Mouse (Mus musculus): ENCODE measurements around the gene Cant1.

Cant1 gene

GRCm38 (mm10) chr11:118431100-118431948 is 12.4 kb upstream of the Cant1 start:
- DNase-seq (ENCODE audit: extremely low read depth, low read depth, low spot score) = no peak

DNA sequence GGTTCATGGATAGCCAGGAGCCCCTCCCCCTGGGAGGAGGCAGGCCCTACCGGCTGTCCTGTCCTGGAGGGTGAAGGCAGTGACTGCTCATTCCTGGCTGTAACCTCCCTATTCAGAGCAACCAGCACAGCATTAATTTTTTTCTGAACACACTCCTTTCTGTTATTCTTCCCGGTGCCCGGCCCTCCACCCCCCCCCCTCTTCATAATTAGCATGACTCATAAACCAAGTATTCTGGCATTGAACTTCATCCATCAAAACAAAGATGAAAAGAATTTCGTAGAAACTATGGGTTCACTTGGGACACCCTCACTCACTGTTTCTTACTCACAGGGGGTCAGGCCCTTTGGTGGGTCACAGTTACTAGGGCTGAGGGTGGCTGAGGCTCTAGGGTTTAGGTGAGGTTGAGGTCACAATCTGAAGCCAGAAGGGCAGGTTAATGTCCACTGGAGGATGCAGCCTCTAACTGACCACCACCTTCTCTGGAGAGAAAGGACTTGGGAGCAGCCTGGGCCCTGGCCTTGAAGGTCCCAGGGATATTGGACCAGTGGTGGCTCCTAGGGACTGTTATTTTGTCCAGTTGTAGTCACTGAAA is 11.5 kb upstream of the Cant1 start:
- DNase-seq (ENCODE audit: extremely low read depth, low read depth, low spot score) = no peak

DNA sequence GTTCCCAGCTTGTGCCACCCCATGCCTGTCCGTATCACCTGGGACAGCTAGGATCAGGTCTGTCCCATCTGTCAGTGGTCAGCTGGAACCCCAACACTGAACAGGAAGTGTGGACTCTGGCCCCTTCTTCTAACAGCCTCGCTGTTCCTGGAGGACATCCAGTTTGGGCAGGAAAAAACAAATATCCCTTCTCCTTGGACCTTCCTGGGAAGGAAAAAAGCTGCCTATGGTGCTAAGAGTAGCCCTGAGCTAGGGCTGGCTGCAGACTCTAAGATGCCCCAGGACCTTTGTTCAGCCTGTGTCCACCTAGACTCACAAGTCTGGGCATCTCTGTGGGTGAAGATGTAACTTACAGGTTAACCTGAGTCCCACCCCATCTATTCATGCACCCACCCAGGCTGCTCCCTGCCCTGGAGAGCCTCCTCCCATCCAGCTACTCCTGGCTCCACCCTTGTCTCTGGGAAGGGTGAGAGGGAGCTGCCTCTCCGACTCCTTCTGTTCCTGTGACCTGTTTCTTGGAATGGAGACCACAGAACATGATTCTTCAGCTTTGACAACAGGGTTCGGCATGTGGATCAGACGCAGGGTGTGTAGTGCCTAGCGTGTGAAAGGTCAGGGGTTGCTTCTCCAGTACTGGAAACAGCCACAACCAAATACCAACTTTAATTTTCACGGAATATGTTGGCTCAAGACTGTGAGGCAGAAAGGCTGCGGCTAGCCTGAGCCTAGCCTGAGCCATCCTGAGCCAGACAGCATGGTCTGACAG is 10.2 kb upstream of the Cant1 start:
- DNase-seq (ENCODE audit: extremely low read depth, low read depth, low spot score) = no peak

GRCm38 (mm10) chr11:118428460-118428868 is 9.6 kb upstream of the Cant1 start:
- DNase-seq (ENCODE audit: extremely low read depth, low read depth, low spot score) = no peak

DNA sequence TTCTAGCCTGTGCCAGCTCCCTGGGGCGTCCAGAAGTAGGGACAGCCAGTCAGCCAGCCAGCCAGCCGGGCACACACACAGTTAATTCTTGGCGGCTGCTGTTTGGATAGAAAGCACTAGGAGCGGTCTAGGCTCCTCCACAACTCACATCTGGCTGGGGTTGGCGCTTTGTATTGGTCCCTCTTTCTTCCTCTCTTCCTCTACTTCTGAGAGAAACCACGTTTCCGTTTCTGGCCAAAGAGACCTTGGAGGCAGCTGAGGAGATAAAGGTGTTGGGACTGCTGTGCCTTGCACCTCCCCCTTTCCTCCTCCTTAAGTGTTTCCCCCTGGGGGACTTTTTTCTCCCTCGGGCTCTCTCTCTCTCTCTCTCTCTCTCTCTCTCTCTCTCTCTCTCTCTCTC is 9.1 kb upstream of the Cant1 start, which contains the start of gene C1qtnf1:
Gene C1qtnf1 (plus strand): TSS at position 218 of the 400 bp plus-strand sequence.
- DNase-seq (ENCODE audit: extremely low read depth, low read depth, low spot score) = no peak

- DNase-seq (ENCODE audit: extremely low read depth, low read depth, low spot score) = no peak
Measured at GRCm38 (mm10) chr11:118427266-118427779, 8.4 kb upstream of the Cant1 start.

- no peak for DNase-seq (ENCODE audit: extremely low read depth, low read depth, low spot score)
Measured at GRCm38 (mm10) chr11:118426765-118427164, 7.9 kb upstream of the Cant1 start.

DNA sequence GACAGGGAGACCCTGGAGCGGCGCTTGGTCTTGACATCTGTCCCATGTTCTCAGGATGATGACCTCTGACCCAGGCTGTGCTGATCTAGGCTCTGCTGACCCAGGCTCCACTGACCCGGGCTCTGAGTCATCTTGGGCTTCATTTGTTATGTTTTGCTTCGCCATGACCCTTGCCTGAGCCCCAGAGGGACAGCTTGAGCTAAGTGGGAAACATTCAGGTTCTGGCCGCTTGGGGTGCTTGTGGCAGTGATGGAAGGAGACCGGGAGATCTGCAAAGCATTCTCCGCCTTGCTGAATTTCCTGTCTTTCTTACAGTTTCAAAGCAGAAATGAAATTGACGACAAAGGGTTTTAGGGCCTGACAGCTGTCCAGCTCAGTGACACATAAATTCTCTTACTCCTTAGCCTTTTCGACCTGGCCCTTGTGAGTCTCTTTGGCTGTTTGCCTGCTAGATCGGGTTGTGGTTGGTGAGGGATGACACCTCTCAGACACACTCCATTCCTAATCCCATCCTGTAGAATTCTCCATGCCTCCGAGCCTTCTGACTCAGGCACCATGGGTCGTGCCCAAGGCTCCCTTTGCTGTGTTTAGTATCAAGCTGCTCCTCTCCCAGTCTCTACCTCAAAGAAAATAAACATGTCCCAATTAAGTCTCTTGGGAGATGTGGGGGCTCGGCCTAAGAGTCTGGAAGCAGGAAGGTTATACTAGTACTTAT is 5.9 kb upstream of the Cant1 start:
- DNase-seq (ENCODE audit: extremely low read depth, low read depth, low spot score) = no peak

DNA sequence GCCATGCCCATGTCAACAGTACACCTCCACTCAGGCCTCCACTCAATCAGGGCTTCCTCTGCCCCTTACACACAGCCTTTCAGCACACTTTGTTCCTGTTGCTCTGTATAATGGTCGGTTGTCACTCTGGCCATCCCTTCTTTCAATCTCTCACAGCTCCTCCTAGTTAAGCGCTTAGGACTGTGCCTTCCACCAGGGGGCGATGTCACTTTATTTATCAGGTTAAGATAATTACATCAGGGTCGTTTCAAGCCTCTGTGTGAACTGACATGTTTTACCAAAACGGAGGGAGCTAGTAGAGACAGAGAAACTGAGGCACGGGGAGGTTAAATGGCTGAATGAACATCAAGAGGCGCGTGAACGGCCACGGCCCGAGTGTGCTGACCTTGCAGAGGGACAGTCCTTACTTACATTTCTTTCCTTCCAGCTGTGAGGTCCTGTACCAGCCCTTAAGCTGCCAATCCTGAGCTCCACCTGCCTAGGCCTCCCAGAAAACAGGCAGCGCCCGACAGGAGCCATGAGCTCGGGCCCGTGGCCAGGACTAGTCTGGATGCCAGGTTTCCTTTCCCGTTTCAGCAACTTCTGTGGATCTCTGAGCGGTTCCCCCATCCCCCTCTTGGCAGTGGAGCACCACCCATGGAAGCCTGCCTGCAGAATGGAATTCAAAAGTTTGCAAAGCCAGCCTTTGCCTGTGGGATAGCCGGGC is 4.5 kb upstream of the Cant1 start:
- no peak for DNase-seq (ENCODE audit: extremely low read depth, low read depth, low spot score)

GRCm38 (mm10) chr11:118420261-118420660 is 1.4 kb upstream of the Cant1 start:
- no peak for DNase-seq (ENCODE audit: extremely low read depth, low read depth, low spot score)

GRCm38 (mm10) chr11:118418442-118418833 is 448 bp downstream of the Cant1 start:
- no peak for DNase-seq (ENCODE audit: extremely low read depth, low read depth, low spot score)

DNA sequence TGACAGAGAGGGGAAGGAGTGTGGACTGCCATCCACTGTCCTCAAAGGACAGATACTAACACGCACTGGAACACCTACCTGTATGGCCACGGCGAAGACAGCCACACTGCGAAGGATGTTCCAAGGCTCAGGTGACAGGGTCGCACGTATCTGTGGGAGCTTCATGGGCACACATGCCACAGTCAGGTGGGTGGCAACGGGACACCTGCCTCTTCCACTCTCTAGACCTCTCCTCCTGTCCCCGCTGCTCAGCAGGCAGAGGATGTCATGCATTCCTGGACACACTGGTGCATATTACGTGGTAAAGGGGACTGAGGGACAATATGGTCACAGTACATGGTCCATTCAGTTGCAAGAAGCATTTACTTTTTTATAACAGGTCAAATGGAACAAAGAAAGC is 1.4 kb downstream of the Cant1 start:
- no peak for DNase-seq (ENCODE audit: extremely low read depth, low read depth, low spot score)

DNA sequence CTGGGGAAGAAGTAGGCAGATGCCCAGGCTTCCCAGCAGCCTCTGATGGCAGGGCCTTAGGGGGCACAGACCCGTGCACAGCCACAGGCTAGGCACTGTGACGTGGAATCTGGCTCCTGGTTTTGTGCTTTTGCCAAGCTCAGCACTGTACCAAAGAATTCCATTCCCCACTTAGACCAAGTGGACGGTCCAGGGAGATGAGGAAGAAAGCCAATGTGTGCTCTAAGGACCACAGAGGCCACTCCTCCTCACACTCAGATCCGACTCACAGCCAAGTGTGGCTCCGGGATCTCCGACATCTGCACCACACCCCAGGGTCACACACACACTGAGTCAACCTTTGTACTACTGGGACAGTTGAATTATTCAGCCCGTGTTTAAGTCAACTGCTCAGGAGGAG is 2.8 kb downstream of the Cant1 start:
- DNase-seq (ENCODE audit: extremely low read depth, low read depth, low spot score) = no peak

GRCm38 (mm10) chr11:118415630-118416029 is 3.3 kb downstream of the Cant1 start:
- no peak for DNase-seq (ENCODE audit: extremely low read depth, low read depth, low spot score)

- DNase-seq (ENCODE audit: extremely low read depth, low read depth, low spot score) = no peak
Measured at GRCm38 (mm10) chr11:118414270-118414669, 4.6 kb downstream of the Cant1 start.

DNA sequence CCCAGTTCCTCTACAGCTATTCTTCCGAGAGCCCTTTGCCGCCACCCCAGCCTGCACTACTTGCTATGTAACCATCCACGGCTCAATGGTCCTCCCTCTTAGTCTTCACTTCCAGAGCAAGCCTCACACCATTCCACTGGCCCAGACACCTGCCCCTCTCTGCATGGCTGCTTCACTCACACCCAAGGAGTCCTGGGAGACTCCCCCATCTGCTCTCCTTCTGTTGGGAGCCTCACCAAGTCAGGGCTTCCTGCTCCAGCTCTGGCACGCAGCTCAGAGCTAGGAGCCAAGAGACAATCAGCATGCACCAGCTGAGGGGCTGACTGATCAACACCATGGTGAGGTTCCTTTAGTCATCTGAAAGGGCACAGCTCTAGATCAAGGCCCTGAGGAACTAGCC is 5.8 kb downstream of the Cant1 start:
- no peak for DNase-seq (ENCODE audit: extremely low read depth, low read depth, low spot score)

DNA sequence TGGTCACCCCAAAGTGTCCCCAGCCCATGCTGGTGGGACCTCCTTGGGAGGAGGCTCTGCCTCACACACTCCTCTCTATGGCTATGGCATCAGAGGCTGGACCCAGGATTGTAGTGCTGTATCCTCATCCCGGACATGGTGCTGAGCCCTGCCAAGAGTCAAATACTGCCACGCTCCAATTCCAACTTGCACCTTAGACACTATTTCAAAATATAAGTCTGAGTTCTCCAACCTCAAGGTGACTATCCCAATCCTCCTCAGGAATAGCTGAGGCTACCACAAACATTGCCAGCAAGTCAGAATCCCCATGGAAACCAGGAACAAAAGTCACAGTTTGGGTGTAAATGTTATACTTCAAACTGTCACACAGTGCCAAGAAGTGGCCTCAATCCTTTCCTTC is 6.3 kb downstream of the Cant1 start:
- DNase-seq (ENCODE audit: extremely low read depth, low read depth, low spot score) = no peak

- no peak for DNase-seq (ENCODE audit: extremely low read depth, low read depth, low spot score)
Measured at GRCm38 (mm10) chr11:118411271-118411670, 7.6 kb downstream of the Cant1 start.

DNA sequence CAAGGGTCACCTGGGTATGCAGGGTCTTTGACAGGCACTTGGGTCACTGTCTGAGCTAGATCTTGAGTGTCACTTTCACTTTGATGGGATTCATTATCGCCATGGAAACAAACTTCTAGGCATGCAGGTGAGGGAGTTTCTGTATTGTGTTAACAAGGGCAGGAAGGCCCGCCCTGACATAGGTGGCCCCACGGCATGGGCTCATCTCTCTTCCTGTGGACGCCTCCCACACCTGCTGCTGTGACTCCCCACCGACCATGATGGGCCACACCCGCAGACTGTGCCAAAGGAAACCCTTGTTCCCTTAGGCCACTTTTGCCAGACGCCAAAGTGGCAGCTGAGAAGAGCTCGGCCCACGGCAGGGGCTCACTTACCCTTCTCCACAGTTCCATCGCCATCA is 8.4 kb downstream of the Cant1 start:
- no peak for DNase-seq (ENCODE audit: extremely low read depth, low read depth, low spot score)

DNA sequence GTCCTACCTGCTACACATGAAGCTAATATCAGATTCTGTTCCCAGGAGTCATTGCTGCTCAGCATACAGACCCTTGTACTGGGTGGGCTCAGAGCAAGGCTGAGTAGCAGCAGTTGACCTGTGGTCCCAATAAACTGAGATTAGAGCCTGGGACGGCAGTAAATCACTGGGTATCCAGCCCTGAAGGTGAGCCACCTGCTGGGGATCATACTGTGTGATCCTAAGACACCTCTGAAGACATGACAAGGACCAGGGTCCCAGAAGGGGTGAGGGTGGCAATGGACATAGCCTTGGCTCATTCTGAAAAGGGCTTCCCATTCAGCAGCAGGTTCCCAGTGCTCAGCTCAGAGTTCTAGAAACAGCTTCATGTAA is 8.8 kb downstream of the Cant1 start:
- no peak for DNase-seq (ENCODE audit: extremely low read depth, low read depth, low spot score)
